8 mouse cellular contexts compared by ENCODE assay signal in genomic region chr11:104581446-104582307, GRCm38 (mm10). TPM values are rescaled to one million over a fixed set of nuclear protein-coding genes. Genes with fewer than 3 reads are reported as not detected.
DNase-seq lines count a peak whose midpoint lies in the region; ATAC-seq lines count a peak whose summit lies in the region.

No protein-coding gene starts in this region.

- peaks cover 14% of the 10 kb centered on the region for H3K4me1 ChIP-seq in kidney, embryonic 15.5 days
- no peaks in the 10 kb centered on the region for H3K4me1 ChIP-seq in kidney, embryonic 14.5 days (ENCODE audit: control insufficient read depth, insufficient read depth, low read length)
- H3K4me1 ChIP-seq in brown adipose tissue, adult 24 weeks (ENCODE audit: control insufficient read depth, insufficient read depth, insufficient read length, low read length), result peaks cover 6% of the 10 kb centered on the region
- H3K4me1 ChIP-seq in liver, embryonic 16.5 days (ENCODE audit: control insufficient read depth, low read depth, low read length), result no peaks in the 10 kb centered on the region
- no peaks in the 10 kb centered on the region for H3K4me1 ChIP-seq in stomach, embryonic 14.5 days (ENCODE audit: control insufficient read depth, insufficient read depth, low read length)

- H3K27me3 ChIP-seq in kidney, embryonic 15.5 days, result 0 out of 2 replicates have a peak, but pooled peaks cover 3% of the 10 kb centered on the region
- no peaks in the 10 kb centered on the region for H3K27me3 ChIP-seq in kidney, embryonic 14.5 days (ENCODE audit: control insufficient read depth, insufficient read depth, low read length)
- H3K27me3 ChIP-seq in liver, embryonic 16.5 days (ENCODE audit: control insufficient read depth, insufficient read depth, low read depth, low read length), result peaks cover 12% of the 10 kb centered on the region
- H3K27me3 ChIP-seq in stomach, embryonic 14.5 days (ENCODE audit: control insufficient read depth, insufficient read depth, low read length), result no peaks in the 10 kb centered on the region

- H3K9ac ChIP-seq in kidney, embryonic 15.5 days, result peak overlapping the region; percentile 15; the same call in 1 of the 2 replicates
- no peak overlapping the region for H3K9ac ChIP-seq in kidney, embryonic 14.5 days (ENCODE audit: low read depth, low read length)
- no peak overlapping the region for H3K9ac ChIP-seq in liver, embryonic 16.5 days (ENCODE audit: low read depth, low read length)
- no peak overlapping the region for H3K9ac ChIP-seq in stomach, embryonic 14.5 days (replicated peaks; ENCODE audit: low read depth, low read length)

- no peaks in the 10 kb centered on the region for H3K9me3 ChIP-seq in kidney, embryonic 15.5 days (replicated peaks)
- H3K9me3 ChIP-seq in kidney, embryonic 14.5 days (ENCODE audit: control insufficient read depth, low read length), result no peaks in the 10 kb centered on the region
- H3K9me3 ChIP-seq in liver, embryonic 16.5 days (replicated peaks; ENCODE audit: control insufficient read depth, low read length), result no peaks in the 10 kb centered on the region
- no peaks in the 10 kb centered on the region for H3K9me3 ChIP-seq in stomach, embryonic 14.5 days (ENCODE audit: control insufficient read depth, low read depth, low read length)

- intact Hi-C loops in left cerebral cortex, postnatal 25 days (cut with DNase I), result no loop called here

- ATAC-seq in kidney, embryonic 15.5 days (replicated peaks; ENCODE audit: low FRiP score), result no peak
- no peak for ATAC-seq in kidney, embryonic 14.5 days (ENCODE audit: low FRiP score, low TSS enrichment)
- ATAC-seq in liver, embryonic 16.5 days (ENCODE audit: low read depth), result no peak
- no peak; the same call in 1 of the 2 replicates for ATAC-seq in stomach, embryonic 14.5 days (ENCODE audit: insufficient number of reproducible peaks, insufficient read depth, low FRiP score, low read depth)

- WGBS in kidney, embryonic 15.5 days, result 34% methylated on average over 18 of the region's 18 CpGs
- 43% methylated on average over 18 of the region's 18 CpGs for WGBS in kidney, embryonic 14.5 days
- WGBS in liver, embryonic 16.5 days (ENCODE audit: insufficient replicate concordance), result 13% methylated on average over 18 of the region's 18 CpGs
- WGBS in stomach, embryonic 14.5 days, result 41% methylated on average over 18 of the region's 18 CpGs

- peak overlapping the region; percentile 38 for H3K4me2 ChIP-seq in kidney, embryonic 15.5 days
- H3K4me2 ChIP-seq in kidney, embryonic 14.5 days (replicated peaks; ENCODE audit: low read depth, low read length), result no peak overlapping the region
- H3K4me2 ChIP-seq in liver, embryonic 16.5 days (ENCODE audit: low read depth, low read length), result peak overlapping the region; percentile 35
- peak overlapping the region; percentile 20; the same call in 1 of the 2 replicates for H3K4me2 ChIP-seq in stomach, embryonic 14.5 days (replicated peaks; ENCODE audit: low read depth, low read length)

- DNase-seq in left cerebral cortex, postnatal 25 days (ENCODE audit: low spot score in 2 of 2), result no peak
- DNase-seq in left cerebral cortex, adult 8-10 months (ENCODE audit: low spot score in 2 of 2), result no peak
- no peak for DNase-seq in right cerebral cortex, adult 2 months (ENCODE audit: low spot score in 2 of 2)

- H3K4me3 ChIP-seq in kidney, embryonic 15.5 days (replicated peaks), result peak overlapping the region; percentile 10; the same call in 1 of the 2 replicates
- H3K4me3 ChIP-seq in kidney, embryonic 14.5 days (ENCODE audit: low read length), result no peak overlapping the region
- peak overlapping the region; percentile 50 for H3K4me3 ChIP-seq in brown adipose tissue, adult 24 weeks (ENCODE audit: insufficient read depth, low read depth, low read length)
- peak overlapping the region; percentile 20; the same call in 1 of the 2 replicates for H3K4me3 ChIP-seq in liver, embryonic 16.5 days (ENCODE audit: low read depth, low read length)
- H3K4me3 ChIP-seq in stomach, embryonic 14.5 days (ENCODE audit: low read depth, low read length), result no peak overlapping the region

- H3K27ac ChIP-seq in kidney, embryonic 15.5 days, result no peak overlapping the region
- H3K27ac ChIP-seq in kidney, embryonic 14.5 days (ENCODE audit: low read depth, low read length), result no peak overlapping the region
- H3K27ac ChIP-seq in brown adipose tissue, adult 24 weeks (replicated peaks; ENCODE audit: low read depth, low read length), result 0 out of 2 replicates have a peak overlapping the region, but pooled peaks have one; percentile 7
- no peak overlapping the region for H3K27ac ChIP-seq in liver, embryonic 16.5 days (ENCODE audit: low read length)
- H3K27ac ChIP-seq in stomach, embryonic 14.5 days (ENCODE audit: low read length), result no peak overlapping the region

- H3K36me3 ChIP-seq in kidney, embryonic 15.5 days, result no peaks in the 10 kb centered on the region
- H3K36me3 ChIP-seq in kidney, embryonic 14.5 days (ENCODE audit: control insufficient read depth, insufficient read depth, low read length), result no peaks in the 10 kb centered on the region
- H3K36me3 ChIP-seq in liver, embryonic 16.5 days (ENCODE audit: control insufficient read depth, insufficient read depth), result no peaks in the 10 kb centered on the region
- H3K36me3 ChIP-seq in stomach, embryonic 14.5 days (ENCODE audit: control insufficient read depth, insufficient read depth, low read length), result no peaks in the 10 kb centered on the region

RNA-seq across cellular contexts. Expression of gene Itgb3, which starts 26.1 kb away (rescaled TPM):
- 3.4 and 3.6 TPM in 2 replicates for polyA plus RNA-seq in kidney, embryonic 15.5 days (2015; fragmentation: Nextera tagmentation; extraction: Ambion mirVana)
- 0.80 and 0.85 TPM in 2 replicates for polyA plus RNA-seq in kidney, embryonic 14.5 days (2014; fragmentation: Nextera tagmentation; extraction: Ambion mirVana)
- 0.71 and 0.83 TPM in 2 replicates for polyA plus RNA-seq in brown adipose tissue, adult 24 weeks (2012; ENCODE audit: insufficient read depth, insufficient read length, missing spikeins)
- 13.8 and 16.0 TPM in 2 replicates for polyA plus RNA-seq in liver, embryonic 16.5 days (2015; fragmentation: Nextera tagmentation; extraction: Ambion mirVana)
- 3.1 and 3.6 TPM in 2 replicates for polyA plus RNA-seq in stomach, embryonic 14.5 days (2014; fragmentation: Nextera tagmentation; extraction: Ambion mirVana)
- total RNA-seq in left cerebral cortex, postnatal 25 days (2021), result 1 to 10 TPM; 2.8 to 3.1 TPM
- 1 to 10 TPM; 2.5 to 4.7 (median 3.7) TPM for total RNA-seq in left cerebral cortex, adult 8-10 months (2022)

RNA-seq across cellular contexts. Expression of gene Myl4, which starts 31.2 kb away (rescaled TPM):
- 16.9 and 29.9 TPM in 2 replicates for polyA plus RNA-seq in kidney, embryonic 15.5 days (2015; fragmentation: Nextera tagmentation; extraction: Ambion mirVana)
- polyA plus RNA-seq in kidney, embryonic 14.5 days (2014; fragmentation: Nextera tagmentation; extraction: Ambion mirVana), result 1.2 and 1.8 TPM in 2 replicates
- 8.8 and 18.9 TPM in 2 replicates for polyA plus RNA-seq in brown adipose tissue, adult 24 weeks (2012; ENCODE audit: insufficient read depth, insufficient read length, missing spikeins)
- 6.0 and 8.7 TPM in 2 replicates for polyA plus RNA-seq in liver, embryonic 16.5 days (2015; fragmentation: Nextera tagmentation; extraction: Ambion mirVana)
- 5.7 and 6.7 TPM in 2 replicates for polyA plus RNA-seq in stomach, embryonic 14.5 days (2014; fragmentation: Nextera tagmentation; extraction: Ambion mirVana)
- 10 to 100 TPM; 35.5 to 43.3 TPM for total RNA-seq in left cerebral cortex, postnatal 25 days (2021)
- total RNA-seq in left cerebral cortex, adult 8-10 months (2022), result 10 to 100 TPM; 16.9 to 21.9 (median 18.7) TPM

RNA-seq across cellular contexts. Expression of gene Cdc27, which starts 31.3 kb away (rescaled TPM):
- polyA plus RNA-seq in kidney, embryonic 15.5 days (2015; fragmentation: Nextera tagmentation; extraction: Ambion mirVana), result 38.2 and 43.3 TPM in 2 replicates
- polyA plus RNA-seq in kidney, embryonic 14.5 days (2014; fragmentation: Nextera tagmentation; extraction: Ambion mirVana), result 39.9 and 55.5 TPM in 2 replicates
- 16.7 and 25.0 TPM in 2 replicates for polyA plus RNA-seq in brown adipose tissue, adult 24 weeks (2012; ENCODE audit: insufficient read depth, insufficient read length, missing spikeins)
- polyA plus RNA-seq in liver, embryonic 16.5 days (2015; fragmentation: Nextera tagmentation; extraction: Ambion mirVana), result 17.5 and 18.1 TPM in 2 replicates
- 51.6 and 53.3 TPM in 2 replicates for polyA plus RNA-seq in stomach, embryonic 14.5 days (2014; fragmentation: Nextera tagmentation; extraction: Ambion mirVana)
- total RNA-seq in left cerebral cortex, postnatal 25 days (2021), result 10 to 100 TPM; 61.3 to 63.0 TPM
- 10 to 100 TPM; 56.2 to 73.1 (median 62.2) TPM for total RNA-seq in left cerebral cortex, adult 8-10 months (2022)

Comparison
In these comparisons a context has a peak if more than half of its experiments do, and no peak if none do; other contexts are left out.
1. H3K4me3 ChIP-seq: peak in kidney, embryonic 15.5 days (single experiment), brown adipose tissue, adult 24 weeks (single experiment) and liver, embryonic 16.5 days (single experiment); none in kidney, embryonic 14.5 days (single experiment) and stomach, embryonic 14.5 days (single experiment).